Mouse (Mus musculus) bone marrow, adult 2 months (tissue): ENCODE data around the gene Nbr1. TPM values are rescaled to one million over a fixed set of nuclear protein-coding genes. Genes with fewer than 3 reads are reported as not detected.
"Not testable (repeated sequence)": the region's sequence is repeated elsewhere in the genome, so short reads cannot be mapped to it uniquely, and the experiment has no call there.

ENCODE experiments used
- H3K27ac ChIP-seq: fragments of 200-500 bp; 2 replicates; pipeline ENCODE4 v1.5.1; 2012; ENCODE audit warnings: low read depth, mild to moderate bottlenecking, control low read depth, inconsistent platforms, low read length; ENCODE audit not compliant: control insufficient read depth, poor library complexity, insufficient read depth
- H3K4me1 ChIP-seq: fragments of 200-500 bp; 2 replicates; pipeline ENCODE4 v1.6.1; 2011; ENCODE audit warnings: low read length; ENCODE audit not compliant: control insufficient read depth, insufficient read depth
- H3K4me3 ChIP-seq: fragments of 200-500 bp; replicated peaks from 2 replicates; pipeline ENCODE3; 2011; ENCODE audit warnings: mild to moderate bottlenecking, low read depth, low read length, control low read depth; ENCODE audit not compliant: control insufficient read depth
- CTCF ChIP-seq: fragments of 200-500 bp; IDR thresholded peaks from 2 replicates; pipeline ENCODE4 v1.5.1; 2011; ENCODE audit warnings: low read length, control low read depth; ENCODE audit not compliant: control insufficient read depth, insufficient read depth
- POLR2A ChIP-seq: fragments of 200-500 bp; IDR thresholded peaks from 2 replicates; pipeline ENCODE4 v1.6.1; 2011; ENCODE audit warnings: low read depth, mild to moderate bottlenecking, control low read depth, low read length, borderline replicate concordance; ENCODE audit not compliant: control insufficient read depth
- WGBS: fragments of 180-500 bp; shearing (Covaris S2); methylation state at CpG from one replicate; pipeline ENCODE4 v1.1.7; 2018; 5-methylcytosine and 5-hydroxymethylcytosine counted together
- polyA plus RNA-seq: library from polyadenylated mRNA; stranded (reverse); fragments of >200 nt; gene quantifications from 2 replicates; pipeline ENCODE4 v1.2.4, GENCODE M21; 2011; ENCODE audit warnings: low replicate concordance; ENCODE audit not compliant: missing spikeins, insufficient read depth, insufficient read length

Gene Nbr1
- polyA plus RNA-seq, 1 experiment: 81.1 TPM

DNA sequence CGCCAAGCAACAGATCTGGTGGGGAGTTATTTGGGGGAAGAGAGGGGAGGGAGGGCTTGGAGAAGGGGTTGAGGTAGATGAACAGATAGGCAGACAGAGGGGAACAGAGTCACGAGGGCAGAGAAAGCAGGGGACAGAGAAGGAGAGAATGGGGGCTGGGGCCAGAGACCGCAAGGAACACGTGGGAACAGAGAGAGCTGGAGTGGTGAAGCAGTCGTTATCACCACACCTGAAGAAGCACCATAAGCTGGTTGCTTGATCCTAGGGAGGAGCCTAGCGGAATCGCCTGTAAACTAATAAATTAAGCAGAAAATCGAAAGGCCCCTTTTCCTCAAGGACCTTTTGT lies 74.7 kb downstream of the Nbr1 start:
- Histone ChIP-seq H3K4me1 (no peaks in the 10 kb centered on the region; the same call in 1 of the 2 replicates), H3K27ac (peak overlapping the region; percentile 97), H3K4me3 (peak overlapping the region; percentile 67)
- 2% methylated on average over 8 of the region's 8 CpGs for WGBS
- no peak for TF ChIP-seq CTCF
- no peak for TF ChIP-seq POLR2A

- TF ChIP-seq CTCF (no peak), POLR2A (peak; percentile 46)
- peak within 1 kb of the TSS; percentile 97 for H3K27ac ChIP-seq
- no peaks in the 10 kb centered on the region; the same call in 1 of the 2 replicates for H3K4me1 ChIP-seq
- H3K4me3 ChIP-seq: peak within 1 kb of the TSS; percentile 78
- WGBS: under 1% methylated on average over 34 of the region's 34 CpGs
Measured at GRCm38 (mm10) chr11:101626995-101627856, 75.3 kb downstream of the Nbr1 start, which contains the start of gene Rdm1. Rdm1 (plus strand) TSS chr11:101627195.

DNA sequence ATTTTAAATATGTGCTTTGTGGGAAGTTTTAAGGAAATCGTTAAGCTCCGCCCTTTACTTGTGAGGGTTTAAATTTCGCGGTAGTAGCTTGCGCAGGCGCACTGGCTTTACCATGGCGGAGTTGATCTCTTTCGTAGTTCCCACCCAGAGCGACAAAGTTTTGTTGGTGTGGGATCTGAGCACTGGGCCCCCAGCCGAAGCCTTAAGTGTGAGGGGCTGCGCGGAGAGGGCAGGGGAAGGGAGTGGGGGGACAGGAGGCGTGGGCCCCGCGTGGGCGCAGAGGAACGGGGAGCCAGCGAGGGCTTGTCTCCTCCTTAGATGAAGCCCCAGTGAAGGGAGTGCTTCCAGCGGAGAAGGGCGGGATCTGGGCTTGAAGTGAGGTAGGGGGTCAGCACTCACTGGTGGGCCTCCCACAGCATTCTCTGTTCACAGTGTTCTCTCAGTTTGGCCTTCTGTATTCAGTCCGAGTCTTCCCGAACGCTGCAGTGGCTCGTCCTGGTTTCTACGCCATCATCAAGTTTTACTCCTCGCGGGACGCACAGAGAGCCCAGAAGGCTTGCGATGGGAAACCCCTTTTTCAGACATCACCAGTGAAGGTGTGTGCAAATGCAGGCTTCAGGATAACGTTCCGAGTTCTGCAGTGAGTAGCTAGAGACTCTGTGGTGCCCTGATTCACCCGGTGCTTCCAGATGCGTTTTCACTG lies 76.1 kb downstream of the Nbr1 start:
- TF ChIP-seq CTCF (no peak), POLR2A (peak; percentile 33; the same call in 1 of the 2 replicates)
- Histone ChIP-seq H3K27ac (peak overlapping the region; percentile 77), H3K4me3 (peak overlapping the region; percentile 78), H3K4me1 (no peaks in the 10 kb centered on the region; the same call in 1 of the 2 replicates)
- 1% methylated on average over 33 of the region's 33 CpGs for WGBS

- 68% methylated on average over 5 of the region's 5 CpGs for WGBS
- H3K4me1 ChIP-seq, H3K27ac ChIP-seq: not testable (repeated sequence)
- H3K4me3 ChIP-seq: peak overlapping the region; percentile 26
Measured at GRCm38 (mm10) chr11:101628733-101629417, 76.9 kb downstream of the Nbr1 start.

Other genes with a start within 250 kb of the Nbr1 start
- gene Becn1, start 249.9 kb upstream of the Nbr1 start, polyA plus RNA-seq: 144 and 173 TPM in 2 replicates
- gene Psme3, start 235.9 kb upstream of the Nbr1 start, polyA plus RNA-seq: 114 and 148 TPM in 2 replicates
- gene Aoc2, start 227.1 kb upstream of the Nbr1 start, polyA plus RNA-seq: 11.0 and 12.4 TPM in 2 replicates
- gene Aoc3, start 221.5 kb upstream of the Nbr1 start, polyA plus RNA-seq: 0.82 and 1.0 TPM in 2 replicates
- gene G6pc, start 184.6 kb upstream of the Nbr1 start, polyA plus RNA-seq: not detected in 2 replicates
- gene Aarsd1, start 134.5 kb upstream of the Nbr1 start, polyA plus RNA-seq: 17.9 and 28.0 TPM in 2 replicates
- gene Gm27029, start 127.4 kb upstream of the Nbr1 start, polyA plus RNA-seq: 7.1 and 7.2 TPM in 2 replicates
- 3.5 and 10.7 TPM in 2 replicates for gene Rundc1, start 127.1 kb upstream of the Nbr1 start, polyA plus RNA-seq
- 2.4 TPM in 1 of 2 replicates, not detected in the other for gene Ptges3l, start 126.8 kb upstream of the Nbr1 start, polyA plus RNA-seq
- 532 and 941 TPM in 2 replicates for gene Rpl27, start 109.9 kb upstream of the Nbr1 start, polyA plus RNA-seq
- gene Ifi35, start 103.7 kb upstream of the Nbr1 start, polyA plus RNA-seq: 24.9 and 45.0 TPM in 2 replicates
- 1.0 and 1.7 TPM in 2 replicates for gene Rnd2, start 87.2 kb upstream of the Nbr1 start, polyA plus RNA-seq
- gene Vat1, start 85.9 kb upstream of the Nbr1 start, polyA plus RNA-seq: 10.6 and 19.0 TPM in 2 replicates
- 10.2 and 16.7 TPM in 2 replicates for gene Brca1, start 194 bp upstream of the Nbr1 start, polyA plus RNA-seq
- 6.7 and 14.1 TPM in 2 replicates for gene Tmem106a, start 30.1 kb downstream of the Nbr1 start, polyA plus RNA-seq
- 3.5 TPM in 1 of 2 replicates, not detected in the other for gene Gm11634, start 47.1 kb downstream of the Nbr1 start, polyA plus RNA-seq
- gene Rdm1, start 75.0 kb downstream of the Nbr1 start, polyA plus RNA-seq: 17.4 and 57.2 TPM in 2 replicates
- 0.93 and 5.5 TPM in 2 replicates for gene Arl4d, start 113.4 kb downstream of the Nbr1 start, polyA plus RNA-seq
- 12.8 and 16.5 TPM in 2 replicates for gene Dhx8, start 180.8 kb downstream of the Nbr1 start, polyA plus RNA-seq
- gene Etv4, start 233.2 kb downstream of the Nbr1 start, polyA plus RNA-seq: 1.9 and 8.4 TPM in 2 replicates